Mouse (Mus musculus) heart, adult 2 months (tissue): ENCODE measurements around the gene Ncor1. TPM values are rescaled to one million over a fixed set of nuclear protein-coding genes. Genes with fewer than 3 reads are reported as not detected.
"Not testable (repeated sequence)": the region's sequence is repeated elsewhere in the genome, so short reads cannot be mapped to it uniquely, and the experiment has no call there.

Source experiments
- DNase-seq, 2 experiments: peaks; one replicate each; pipeline ENCODE4 v3.0.0; 2021
- H3K27ac ChIP-seq: fragments of 200-600 bp; 2 replicates; pipeline ENCODE4 v1.8.1; 2022
- H3K27me3 ChIP-seq: fragments of 200-500 bp; 2 replicates; pipeline ENCODE4 v1.6.1; 2012; ENCODE audit warnings: mild to moderate bottlenecking, low read length, inconsistent platforms, mixed read lengths; ENCODE audit not compliant: control insufficient read depth, insufficient read depth
- H3K36me3 ChIP-seq: fragments of 200-500 bp; 2 replicates; pipeline ENCODE4 v1.6.1; 2012; ENCODE audit warnings: low read length, inconsistent platforms; ENCODE audit not compliant: control insufficient read depth, insufficient read depth
- H3K4me1 ChIP-seq: fragments of 200-500 bp; 2 replicates; pipeline ENCODE4 v1.6.1; 2011; ENCODE audit warnings: low read length; ENCODE audit not compliant: control insufficient read depth, insufficient read depth
- H3K4me3 ChIP-seq: fragments of 200-600 bp; 2 replicates; pipeline ENCODE4 v1.8.1; 2022
- H3K79me2 ChIP-seq: fragments of 200-500 bp; replicated peaks from 2 replicates; pipeline ENCODE4 v1.6.1; 2012; ENCODE audit warnings: mild to moderate bottlenecking, inconsistent platforms, low read length, moderate library complexity, mixed read lengths; ENCODE audit not compliant: control insufficient read depth, insufficient read depth
- H3K9ac ChIP-seq: fragments of 200-500 bp; 2 replicates; pipeline ENCODE4 v1.6.1; 2012; ENCODE audit warnings: low read depth, mild to moderate bottlenecking, control low read depth, inconsistent platforms, low read length, mixed read lengths
- CTCF ChIP-seq: fragments of 200-600 bp; IDR thresholded peaks from 2 replicates; pipeline ENCODE4 v1.8.1; 2022; ENCODE audit warnings: antibody characterized with exemption, mild to moderate bottlenecking, moderate library complexity
- EP300 ChIP-seq: fragments of 200-500 bp; IDR thresholded peaks from 2 replicates; pipeline ENCODE4 v1.6.1; 2011; ENCODE audit warnings: low read depth, low read length, control low read depth; ENCODE audit not compliant: insufficient read depth
- POLR2A ChIP-seq: fragments of 200-500 bp; IDR thresholded peaks from 2 replicates; pipeline ENCODE4 v1.6.1; 2011; ENCODE audit warnings: mild to moderate bottlenecking, low read depth, low read length, control low read depth; ENCODE audit not compliant: insufficient read depth
- WGBS: fragments of 180-500 bp; shearing (Covaris S2); methylation state at CpG from one replicate; pipeline ENCODE4 v1.1.7; 2018; 5-methylcytosine and 5-hydroxymethylcytosine counted together
- intact Hi-C: fragments of 180-260 bp; cut with DNase I; formaldehyde crosslinking; loops from one replicate; pipeline ENCODE4 v1.15.1; 2025
- polyA plus RNA-seq: library from polyadenylated mRNA; depleted of rRNA; stranded (reverse); fragments of >200 nt; gene quantifications from 2 replicates; pipeline ENCODE4 v1.2.3, GENCODE M21; 2012
- total RNA-seq, 2 experiments: library from RNA; stranded (reverse); gene quantifications; 2 replicates each; pipeline ENCODE4 v1.2.3; 2021

Gene Ncor1
- total and polyA plus RNA-seq, 3 experiments = 79.1 to 133 (median 124) TPM

- intact Hi-C loops = loop anchor here (1.0 to 2.0 kb wide), 2 partner anchors 100 to 179 kb away; no protein-coding TSS in a partner anchor
- H3K9ac ChIP-seq = no peak overlapping the region
- WGBS = 84% methylated on average over 2 of the region's 2 CpGs
- H3K79me2 ChIP-seq = no peaks in the 10 kb centered on the region
- peaks cover 3% of the 10 kb centered on the region; the same call in 1 of the 2 replicates for H3K36me3 ChIP-seq
- TF ChIP-seq CTCF (peak; percentile 75), POLR2A (no peak)
- H3K27me3 ChIP-seq = no peaks in the 10 kb centered on the region
- no peak for DNase-seq
- H3K27ac ChIP-seq = no peak overlapping the region
- no peaks in the 10 kb centered on the region for H3K4me1 ChIP-seq
- H3K4me3 ChIP-seq = no peak overlapping the region
Measured at GRCm38 (mm10) chr11:62396405-62396804, 61.9 kb downstream of the Ncor1 start.

- Histone ChIP-seq H3K27ac (no peak overlapping the region), H3K36me3 (peaks cover 2% of the 10 kb centered on the region), H3K27me3 (no peaks in the 10 kb centered on the region), H3K9ac (no peak overlapping the region), H3K4me3 (no peak overlapping the region), H3K79me2 (no peaks in the 10 kb centered on the region), H3K4me1 (no peaks in the 10 kb centered on the region)
- DNase-seq = no peak
- no peak for TF ChIP-seq CTCF
- no peak for TF ChIP-seq EP300
- TF ChIP-seq POLR2A = no peak
- intact Hi-C loops = no loop called here
- 97% methylated on average over 3 of the region's 3 CpGs for WGBS
Measured at GRCm38 (mm10) chr11:62388331-62388679, 70.0 kb downstream of the Ncor1 start.

GRCm38 (mm10) chr11:62387608-62388330 lies 70.6 kb downstream of the Ncor1 start:
- H3K36me3 ChIP-seq = peaks cover 2% of the 10 kb centered on the region
- no peak overlapping the region for H3K9ac ChIP-seq
- H3K27me3 ChIP-seq = no peaks in the 10 kb centered on the region
- no peak overlapping the region for H3K27ac ChIP-seq
- H3K79me2 ChIP-seq = no peaks in the 10 kb centered on the region
- 93% methylated on average over 10 of the region's 10 CpGs for WGBS
- DNase-seq = no peak
- H3K4me3 ChIP-seq = no peak overlapping the region
- H3K4me1 ChIP-seq = no peaks in the 10 kb centered on the region
- intact Hi-C loops = no loop called here
- TF ChIP-seq POLR2A (no peak), CTCF (no peak), EP300 (no peak)

- H3K27ac ChIP-seq, DNase-seq, H3K9ac ChIP-seq, H3K79me2 ChIP-seq, H3K4me3 ChIP-seq, H3K36me3 ChIP-seq, H3K4me1 ChIP-seq, intact Hi-C loops, H3K27me3 ChIP-seq: not testable (repeated sequence)
- WGBS = 76% methylated on average over 6 of the region's 6 CpGs
- peak; percentile 20; the same call in 1 of the 2 replicates for TF ChIP-seq CTCF
Measured at GRCm38 (mm10) chr11:62377202-62377851, 81.0 kb downstream of the Ncor1 start.

GRCm38 (mm10) chr11:62371776-62372175 lies 86.6 kb downstream of the Ncor1 start:
- no peak for DNase-seq
- Histone ChIP-seq H3K36me3 (peaks cover 2% of the 10 kb centered on the region), H3K27me3 (no peaks in the 10 kb centered on the region), H3K79me2 (no peaks in the 10 kb centered on the region), H3K4me1 (no peaks in the 10 kb centered on the region), H3K9ac (no peak overlapping the region), H3K27ac (no peak overlapping the region), H3K4me3 (no peak overlapping the region)
- intact Hi-C loops = no loop called here
- no peak for TF ChIP-seq EP300
- no peak for TF ChIP-seq POLR2A
- TF ChIP-seq CTCF = no peak
- 94% methylated on average over 2 of the region's 2 CpGs for WGBS

- no peak for TF ChIP-seq POLR2A
- TF ChIP-seq CTCF = no peak
- intact Hi-C loops = no loop called here
- Histone ChIP-seq H3K4me1 (no peaks in the 10 kb centered on the region), H3K36me3 (peaks cover 2% of the 10 kb centered on the region), H3K4me3 (no peak overlapping the region), H3K27ac (no peak overlapping the region), H3K9ac (no peak overlapping the region), H3K27me3 (no peaks in the 10 kb centered on the region), H3K79me2 (no peaks in the 10 kb centered on the region)
- no peak for DNase-seq
Measured at GRCm38 (mm10) chr11:62369924-62370323, 88.4 kb downstream of the Ncor1 start.
